Mouse (Mus musculus) midbrain, embryonic 16.5 days (tissue): ENCODE measurements at regions not wholly inside any gene's neighbourhood (a gene's known extent, or its start where the extent isn't known, plus 50 kb on each side); places are given as distances from the start of the nearest gene placed in this dataset.

Experiments
- ATAC-seq: fragments of 200-750 bp; cut with Nextera tagmentation; 2 replicates; pipeline ENCODE4 v1.8.0; 2017; ENCODE audit warnings: moderate TSS enrichment
- H3K27ac ChIP-seq: fragments of 300-500 bp; sonication (generic); 2 replicates; pipeline ENCODE4 v1.5.1; 2014; ENCODE audit warnings: mild to moderate bottlenecking, low read length, mixed read lengths
- H3K27me3 ChIP-seq: fragments of 300-500 bp; sonication (generic); 2 replicates; pipeline ENCODE4 v1.6.1; 2014; ENCODE audit warnings: low read depth, low read length, mixed read lengths; ENCODE audit not compliant: control insufficient read depth, insufficient read depth
- H3K36me3 ChIP-seq: fragments of 300-500 bp; sonication (generic); 2 replicates; pipeline ENCODE4 v1.6.1; 2014; ENCODE audit warnings: mild to moderate bottlenecking, low read length, moderate library complexity, mixed read lengths; ENCODE audit not compliant: control insufficient read depth, insufficient read depth
- H3K4me1 ChIP-seq: fragments of 300-500 bp; sonication (generic); 2 replicates; pipeline ENCODE4 v1.6.1; 2014; ENCODE audit warnings: mild to moderate bottlenecking, low read length, mixed read lengths; ENCODE audit not compliant: control insufficient read depth, insufficient read depth
- H3K4me2 ChIP-seq: fragments of 300-500 bp; sonication (generic); 2 replicates; pipeline ENCODE4 v1.6.1; 2014; ENCODE audit warnings: mild to moderate bottlenecking, low read length, mixed read lengths
- H3K4me3 ChIP-seq: fragments of 300-500 bp; sonication (generic); 2 replicates; pipeline ENCODE4 v1.5.1; 2014; ENCODE audit warnings: low read depth, mild to moderate bottlenecking, low read length, moderate library complexity, mixed read lengths
- H3K9ac ChIP-seq: fragments of 300-500 bp; sonication (generic); 2 replicates; pipeline ENCODE4 v1.6.1; 2014; ENCODE audit warnings: low read depth, low read length, mixed read lengths
- H3K9me3 ChIP-seq: fragments of 300-500 bp; sonication (generic); replicated peaks from 2 replicates; pipeline ENCODE4 v1.6.1; 2014; ENCODE audit warnings: mild to moderate bottlenecking, low read length, mixed read lengths; ENCODE audit not compliant: control insufficient read depth, poor library complexity, severe bottlenecking
- WGBS: fragments of 180-500 bp; shearing (Covaris S2); extraction: QIAGEN DNeasy Blood & Tissue Kit; methylation state at CpG from one replicate; pipeline ENCODE4 v1.1.7; 2014; 5-methylcytosine and 5-hydroxymethylcytosine counted together

DNA sequence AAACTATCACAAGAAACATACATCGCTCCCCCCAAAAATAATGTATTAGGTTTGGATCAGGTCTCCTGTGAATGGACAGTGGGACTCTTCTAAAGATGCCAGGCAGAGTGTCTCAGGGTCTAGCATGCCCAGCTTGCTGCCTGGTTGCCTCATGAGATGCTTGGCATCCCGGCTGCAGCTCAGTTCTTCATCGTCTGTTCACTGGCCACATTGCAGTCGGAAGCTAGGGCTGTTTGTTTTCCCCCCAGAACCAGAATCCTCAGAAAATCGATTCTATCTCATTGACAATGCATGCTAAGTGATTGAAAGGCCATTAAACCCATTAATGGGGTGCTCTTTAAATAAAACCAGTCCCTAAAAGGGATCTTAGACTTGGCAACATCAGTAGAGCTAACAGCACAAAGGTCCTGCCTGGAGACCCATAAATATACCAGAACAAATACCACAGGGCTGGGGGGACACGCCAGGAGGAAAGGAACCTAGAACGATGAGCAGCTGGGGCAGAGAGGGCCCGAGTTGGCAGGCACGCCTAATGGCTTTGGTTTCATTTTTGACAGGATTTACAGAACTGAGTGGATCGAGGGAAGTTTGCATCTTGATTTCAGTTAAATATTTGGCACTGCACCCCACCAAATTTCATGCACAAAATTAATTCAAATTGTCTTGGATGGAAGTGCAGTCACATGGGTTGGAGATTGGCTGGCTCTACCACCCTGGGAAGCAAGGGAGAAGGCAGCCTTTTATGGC lies 205.3 kb downstream of the Snx10 start:
- H3K4me1 ChIP-seq, result peaks cover 7% of the 10 kb centered on the region
- H3K27ac ChIP-seq, result no peak overlapping the region
- WGBS, result 68% methylated on average over 10 of the region's 10 CpGs

DNA sequence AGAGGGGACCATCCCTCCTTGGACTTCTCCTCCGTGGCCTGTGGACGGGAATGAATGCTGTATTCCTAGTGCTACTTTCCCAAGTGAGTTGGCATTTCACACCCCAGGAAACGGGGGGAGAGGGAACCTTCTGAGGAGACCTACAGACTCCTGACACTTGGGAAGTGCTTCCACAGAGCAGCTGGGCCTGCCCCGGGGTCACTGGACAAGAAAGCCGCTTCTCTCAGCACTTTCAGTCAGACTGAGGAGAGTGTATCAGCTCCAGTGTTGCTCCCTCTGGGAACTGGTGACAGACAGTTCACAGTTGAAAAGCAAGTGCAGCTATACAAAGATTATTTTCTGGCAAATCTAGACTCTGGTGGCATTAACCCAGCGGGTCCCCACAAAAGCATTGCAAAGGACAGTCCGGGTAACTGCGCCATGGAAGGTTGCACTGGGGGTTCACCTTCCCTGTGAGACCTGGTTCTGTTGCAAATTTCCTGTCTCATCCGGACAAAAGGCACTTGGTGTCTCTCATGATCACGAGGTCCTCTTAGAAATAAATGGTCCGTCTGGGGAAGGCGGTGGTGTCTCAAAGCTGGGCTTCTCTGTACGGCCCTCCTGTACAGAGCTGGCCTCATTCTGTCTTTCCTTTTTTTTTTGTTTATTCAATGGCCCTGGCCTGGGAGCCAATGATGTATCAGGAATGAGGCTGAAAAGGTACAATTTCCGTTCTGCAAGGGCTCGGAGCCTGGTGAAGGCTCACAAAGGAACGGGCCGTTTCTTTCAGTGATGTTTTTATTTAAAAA lies 207.1 kb downstream of the Snx10 start:
- no peak overlapping the region for H3K9ac ChIP-seq
- ATAC-seq, result no peak

More for the DNA sequence above, 205.3 kb downstream of the Snx10 start:
- ATAC-seq, result no peak
- H3K36me3 ChIP-seq, result no peaks in the 10 kb centered on the region
- no peaks in the 10 kb centered on the region for H3K27me3 ChIP-seq
- H3K4me2 ChIP-seq, result no peak overlapping the region
- no peak overlapping the region for H3K9ac ChIP-seq
- H3K9me3 ChIP-seq, result no peaks in the 10 kb centered on the region
- H3K4me3 ChIP-seq, result no peak overlapping the region

DNA sequence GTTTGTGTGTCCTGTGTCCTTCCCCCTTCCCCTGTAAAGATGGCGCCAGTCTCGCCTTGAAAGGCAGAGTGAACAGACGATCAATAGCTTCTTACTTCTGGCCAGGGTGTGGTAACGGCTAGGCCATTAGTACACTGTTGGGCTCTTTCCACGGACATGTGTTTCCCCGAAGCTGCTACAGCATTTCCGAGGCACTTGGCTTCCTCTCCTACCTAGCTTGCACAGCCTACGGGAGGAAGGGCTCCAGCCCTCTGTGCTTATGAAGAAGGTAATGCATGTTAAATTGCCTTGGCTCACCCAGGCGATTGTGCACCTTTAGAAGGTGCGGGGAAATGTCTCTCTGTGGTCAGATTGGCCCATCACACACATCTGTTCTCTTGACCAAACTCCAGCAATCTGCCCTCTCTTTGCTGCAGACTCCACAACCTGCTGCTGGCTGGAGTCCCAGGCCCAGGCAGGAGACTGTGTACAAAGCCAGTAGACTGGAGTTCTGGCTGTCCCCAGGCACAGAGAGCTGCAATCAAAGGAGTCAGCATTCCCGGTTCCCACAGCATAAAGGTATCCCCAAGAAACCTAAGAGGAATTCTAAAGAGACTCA lies 208.7 kb downstream of the Snx10 start:
- ATAC-seq, result peak; percentile 55; the same call in 1 of the 2 replicates
- H3K4me1 ChIP-seq, result peaks cover 6% of the 10 kb centered on the region
- no peak overlapping the region for H3K9ac ChIP-seq
- no peak overlapping the region for H3K4me3 ChIP-seq
- peak overlapping the region; percentile 5; the same call in 1 of the 2 replicates for H3K27ac ChIP-seq
- no peaks in the 10 kb centered on the region for H3K36me3 ChIP-seq
- 70% methylated on average over 11 of the region's 11 CpGs for WGBS
- no peaks in the 10 kb centered on the region for H3K9me3 ChIP-seq
- H3K27me3 ChIP-seq, result no peaks in the 10 kb centered on the region
- H3K4me2 ChIP-seq, result no peak overlapping the region

More for the DNA sequence above, 207.1 kb downstream of the Snx10 start:
- H3K27me3 ChIP-seq, result no peaks in the 10 kb centered on the region
- no peak overlapping the region for H3K4me2 ChIP-seq
- no peaks in the 10 kb centered on the region for H3K36me3 ChIP-seq
- WGBS, result 47% methylated on average over 17 of the region's 17 CpGs
- peak overlapping the region; percentile 38; the same call in 1 of the 2 replicates for H3K27ac ChIP-seq
- peaks cover 7% of the 10 kb centered on the region for H3K4me1 ChIP-seq
- H3K9me3 ChIP-seq, result no peaks in the 10 kb centered on the region
- no peak overlapping the region for H3K4me3 ChIP-seq

DNA sequence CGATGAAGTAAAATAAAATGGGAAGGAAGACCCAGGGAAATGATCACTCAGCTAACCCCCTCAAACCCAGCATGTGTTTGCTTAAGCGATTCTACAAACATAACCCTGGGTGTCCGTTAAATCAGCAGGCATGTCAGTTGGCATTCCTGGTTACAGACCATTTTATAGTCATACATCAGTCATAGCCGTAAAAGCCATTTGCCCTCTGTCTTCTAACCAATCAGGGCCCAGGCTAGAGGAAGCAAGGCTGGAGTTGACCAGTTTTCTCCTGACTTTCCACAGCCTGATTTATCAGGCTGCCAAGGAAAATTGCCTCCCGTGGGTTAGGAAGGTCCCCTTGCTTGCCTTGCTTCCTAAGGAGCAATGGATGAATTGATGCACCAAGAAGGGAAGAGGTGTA lies 212.3 kb downstream of the Snx10 start:
- Histone ChIP-seq H3K36me3 (no peaks in the 10 kb centered on the region), H3K9me3 (no peaks in the 10 kb centered on the region), H3K4me3 (no peak overlapping the region), H3K4me2 (no peak overlapping the region), H3K27ac (no peak overlapping the region), H3K9ac (no peak overlapping the region), H3K4me1 (peaks cover 2% of the 10 kb centered on the region; the same call in 1 of the 2 replicates), H3K27me3 (no peaks in the 10 kb centered on the region)
- ATAC-seq, result no peak
- 82% methylated on average over 5 of the region's 5 CpGs for WGBS

DNA sequence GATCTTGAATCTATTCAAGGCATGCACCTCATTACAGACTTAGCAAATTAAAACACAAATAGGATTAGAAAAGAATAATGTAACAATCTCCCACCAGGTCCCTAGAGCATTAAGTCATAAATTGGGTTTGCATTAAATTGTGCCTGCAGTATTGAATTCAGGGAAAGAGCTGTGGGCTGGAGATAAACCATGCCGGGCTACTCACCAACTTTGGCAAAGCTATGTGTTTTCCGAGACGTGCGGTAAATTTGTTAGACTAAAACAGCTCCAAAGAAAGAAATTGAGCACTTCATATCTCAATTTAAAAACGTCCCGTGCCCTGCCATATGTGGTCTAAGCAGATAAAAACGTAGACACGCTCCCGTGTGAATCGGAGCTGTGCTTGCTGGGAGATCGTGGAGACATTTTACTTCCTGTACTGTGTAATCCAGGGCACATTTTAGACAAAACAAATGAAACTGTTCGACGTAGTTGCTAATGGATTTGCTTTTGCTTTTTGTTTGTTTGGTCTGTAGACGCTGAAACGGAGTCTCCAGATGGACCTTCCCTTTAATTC lies 219.5 kb downstream of the Snx10 start:
- no peaks in the 10 kb centered on the region for H3K9me3 ChIP-seq
- no peak overlapping the region for H3K9ac ChIP-seq
- H3K27me3 ChIP-seq, result no peaks in the 10 kb centered on the region
- no peak overlapping the region for H3K4me3 ChIP-seq
- no peak for ATAC-seq
- peak overlapping the region; percentile 5; the same call in 1 of the 2 replicates for H3K4me2 ChIP-seq
- H3K36me3 ChIP-seq, result no peaks in the 10 kb centered on the region
- peak overlapping the region; percentile 25 for H3K27ac ChIP-seq
- WGBS, result 42% methylated on average over 15 of the region's 15 CpGs
- H3K4me1 ChIP-seq, result peaks cover 21% of the 10 kb centered on the region

DNA sequence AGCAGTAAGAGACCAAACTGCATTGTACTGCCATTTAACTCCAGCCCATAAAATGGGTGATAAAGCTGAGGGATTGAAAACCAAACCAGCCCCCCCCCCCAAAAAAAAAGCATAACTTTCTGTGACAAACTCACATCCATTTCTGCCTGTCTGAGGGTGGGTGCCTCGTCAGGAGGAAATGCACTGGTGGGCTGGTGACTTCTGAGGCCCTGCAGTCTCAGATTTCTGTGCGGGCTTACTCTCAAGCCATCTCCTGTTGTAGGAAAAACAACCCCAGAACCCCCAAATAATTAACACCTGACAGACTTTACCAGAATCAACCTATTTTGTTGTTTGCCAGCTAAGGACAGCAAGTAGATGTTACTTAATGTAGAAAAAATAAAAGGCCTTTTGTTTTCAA lies 220.9 kb downstream of the Snx10 start:
- Histone ChIP-seq H3K36me3 (no peaks in the 10 kb centered on the region), H3K9ac (no peak overlapping the region), H3K27ac (no peak overlapping the region), H3K27me3 (no peaks in the 10 kb centered on the region), H3K4me2 (no peak overlapping the region), H3K9me3 (no peaks in the 10 kb centered on the region), H3K4me3 (no peak overlapping the region), H3K4me1 (peaks cover 21% of the 10 kb centered on the region)
- WGBS, result 72% methylated on average over 2 of the region's 2 CpGs
- ATAC-seq, result no peak

DNA sequence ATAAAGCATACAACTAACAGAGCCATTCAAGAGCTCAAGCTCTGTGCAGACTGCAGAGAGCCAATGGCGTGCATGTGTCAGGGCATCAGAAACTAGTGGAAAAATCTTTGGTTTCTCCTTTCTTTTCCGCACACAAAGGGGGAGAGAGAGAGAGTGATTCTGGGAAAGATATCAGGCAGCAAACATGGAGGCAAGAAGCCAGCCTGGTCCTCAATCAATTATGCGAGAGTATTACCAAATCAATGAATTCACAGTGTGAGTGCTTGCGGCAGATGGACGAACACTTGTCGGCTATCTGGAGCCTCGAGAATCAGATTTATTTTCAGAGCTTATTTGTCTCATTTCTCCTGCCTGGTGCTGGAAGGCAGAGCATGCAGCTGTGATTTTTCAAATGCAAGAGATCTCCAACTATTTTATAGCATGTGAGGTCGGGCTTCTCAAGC lies 230.6 kb downstream of the Snx10 start:
- 33% methylated on average over 8 of the region's 8 CpGs for WGBS
- Histone ChIP-seq H3K4me3 (no peak overlapping the region), H3K36me3 (no peaks in the 10 kb centered on the region), H3K9ac (peak overlapping the region; percentile 15; the same call in 1 of the 2 replicates), H3K27me3 (no peaks in the 10 kb centered on the region), H3K9me3 (no peaks in the 10 kb centered on the region), H3K4me2 (peak overlapping the region; percentile 12; the same call in 1 of the 2 replicates), H3K4me1 (peaks cover 9% of the 10 kb centered on the region), H3K27ac (peak overlapping the region; percentile 65)
- ATAC-seq, result no peak

DNA sequence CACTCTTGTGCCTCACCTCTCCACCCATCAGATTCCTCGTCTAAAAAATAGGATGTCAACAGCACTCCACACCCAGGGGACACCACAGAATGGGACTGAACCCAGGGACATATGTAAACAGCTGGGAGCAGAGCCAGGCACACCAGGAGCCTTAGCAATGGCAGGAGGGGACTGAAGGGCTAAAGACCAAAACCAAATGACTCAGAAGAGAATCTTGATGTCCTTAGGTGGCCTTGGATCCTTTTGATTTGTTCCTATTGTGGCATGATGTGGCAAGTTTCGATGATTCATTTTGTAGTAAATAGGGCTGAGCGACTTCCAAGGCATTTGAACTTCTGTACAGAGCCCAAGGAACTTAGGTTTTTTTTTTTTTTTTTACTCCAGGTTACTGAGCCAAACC lies 233.4 kb downstream of the Snx10 start:
- no peak overlapping the region for H3K9ac ChIP-seq
- no peaks in the 10 kb centered on the region for H3K36me3 ChIP-seq
- H3K4me3 ChIP-seq, result no peak overlapping the region
- H3K9me3 ChIP-seq, result no peaks in the 10 kb centered on the region
- H3K4me2 ChIP-seq, result no peak overlapping the region
- no peaks in the 10 kb centered on the region for H3K27me3 ChIP-seq
- H3K27ac ChIP-seq, result no peak overlapping the region
- no peak for ATAC-seq
- peaks cover 9% of the 10 kb centered on the region for H3K4me1 ChIP-seq
- 75% methylated on average over 3 of the region's 3 CpGs for WGBS
